Mouse (Mus musculus) erythroblast, embryonic 14.5 days (primary cell): ENCODE data around the gene Gtf2h4.

Source experiments
- GATA1 ChIP-seq: IDR thresholded peaks from 2 replicates; pipeline ENCODE4 v1.6.1; 2012; ENCODE audit warnings: low read length, inconsistent platforms, mixed read lengths
- TAL1 ChIP-seq: IDR thresholded peaks from 3 replicates; pipeline ENCODE4 v1.6.1; 2012; ENCODE audit warnings: low read length, inconsistent platforms, mixed read lengths

DNA sequence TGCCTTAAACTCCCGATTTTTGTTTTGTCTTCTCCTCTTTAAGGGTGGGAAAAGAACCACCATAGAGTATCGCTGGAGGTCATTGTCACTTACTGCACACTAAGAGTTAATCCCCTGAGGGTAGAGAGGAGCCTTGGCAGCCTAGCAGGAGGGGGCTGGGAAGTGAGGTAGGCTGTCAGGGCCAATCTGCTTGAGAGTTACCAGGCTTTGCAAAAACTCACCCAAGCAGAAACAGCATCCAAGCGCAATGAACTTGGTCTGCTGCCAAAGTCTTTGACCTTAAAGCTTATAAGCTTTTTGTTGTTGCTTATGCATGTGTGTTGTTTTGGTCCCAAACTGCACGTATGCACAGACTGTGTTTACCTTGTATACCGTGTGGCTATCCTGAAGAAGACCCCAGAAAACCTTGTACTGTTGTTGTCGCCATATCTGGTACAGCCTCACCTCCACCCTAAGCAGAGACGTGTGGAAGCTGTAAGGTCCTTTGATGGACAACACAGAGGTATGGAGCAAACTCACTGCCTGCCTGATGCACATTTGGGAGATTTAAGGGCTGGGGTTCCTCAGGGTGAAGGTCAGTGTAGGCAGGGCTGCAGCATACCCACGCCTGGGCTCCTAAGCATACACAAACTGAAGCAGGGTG is 37.3 kb upstream of the Gtf2h4 start:
- no peak for TF ChIP-seq GATA1
- no peak for TF ChIP-seq TAL1
